Mouse (Mus musculus): ENCODE data around the gene Bbs7. TPM values are rescaled to one million over a fixed set of nuclear protein-coding genes. Genes with fewer than 3 reads are reported as not detected.
A peak's percentile ranks its signal among the peaks of the same experiment; 100 is the strongest.
"Not testable (repeated sequence)": the region's sequence is repeated elsewhere in the genome, so short reads cannot be mapped to it uniquely, and the experiment has no call there.

Gene Bbs7
- 9.5 and 10.3 TPM in 2 replicates for polyA plus RNA-seq (2015; fragmentation: Nextera tagmentation; extraction: Ambion mirVana)

DNA sequence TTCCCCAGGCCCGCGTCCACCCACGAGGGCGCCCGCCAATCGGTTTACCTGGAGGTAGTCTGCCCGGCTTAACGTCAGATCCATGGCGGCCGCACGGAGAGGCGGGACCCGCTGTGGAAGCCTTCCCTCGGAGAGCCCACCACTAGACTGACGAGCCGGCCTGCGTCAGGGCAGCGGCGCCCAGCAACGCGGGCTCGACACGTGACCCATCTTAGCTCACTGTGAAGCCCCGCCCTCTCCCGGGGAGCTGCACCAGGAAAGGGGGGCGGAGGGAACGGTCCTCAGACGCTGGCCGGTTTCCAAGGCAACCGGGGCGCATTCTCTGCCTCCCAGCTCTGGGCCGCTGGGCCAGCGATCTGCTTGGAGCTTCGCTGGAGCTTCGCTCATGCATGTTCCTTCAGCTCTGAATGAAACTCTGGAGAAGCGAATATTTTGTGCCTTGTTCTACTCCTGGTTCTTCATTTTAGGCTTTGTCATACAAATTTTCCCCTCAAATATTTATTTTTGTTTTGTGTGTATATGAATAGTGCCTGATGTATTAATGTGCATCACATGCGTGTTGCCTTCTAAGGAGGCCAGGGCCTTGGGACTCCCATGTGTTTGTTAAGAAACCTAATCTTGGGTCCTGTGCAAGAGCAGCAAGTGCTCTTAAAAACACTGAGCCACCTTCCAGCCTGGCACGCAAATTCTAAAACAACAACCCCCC is at the start of gene Bbs7:
Gene Bbs7, minus strand, starts transcription at position 276 of the 706 bp plus-strand sequence.
- Histone ChIP-seq H3K27me3 (replicated peaks; ENCODE audit: control insufficient read depth, insufficient read depth, low read length) (no peaks in the 10 kb centered on the region), H3K4me2 (ENCODE audit: low read depth, low read length) (peak within 1 kb of the TSS; percentile 78), H3K36me3 (ENCODE audit: control insufficient read depth, insufficient read depth, low read length) (no peaks in the 10 kb centered on the region), H3K27ac (ENCODE audit: low read length) (0 out of 2 replicates have a peak within 1 kb of the TSS, but pooled peaks have one; percentile 40), H3K4me1 (ENCODE audit: control insufficient read depth, insufficient read depth, low read length) (peaks cover 2% of the 10 kb centered on the region; the same call in 1 of the 2 replicates), H3K4me3 (ENCODE audit: low read length) (peak within 1 kb of the TSS; percentile 68), H3K9ac (ENCODE audit: low read depth, low read length) (peak within 1 kb of the TSS; percentile 78), H3K9me3 (ENCODE audit: control insufficient read depth, low read length) (no peaks in the 10 kb centered on the region)
- ATAC-seq, result peak; percentile 99
- 4% methylated on average over 37 of the region's 38 CpGs for WGBS

DNA sequence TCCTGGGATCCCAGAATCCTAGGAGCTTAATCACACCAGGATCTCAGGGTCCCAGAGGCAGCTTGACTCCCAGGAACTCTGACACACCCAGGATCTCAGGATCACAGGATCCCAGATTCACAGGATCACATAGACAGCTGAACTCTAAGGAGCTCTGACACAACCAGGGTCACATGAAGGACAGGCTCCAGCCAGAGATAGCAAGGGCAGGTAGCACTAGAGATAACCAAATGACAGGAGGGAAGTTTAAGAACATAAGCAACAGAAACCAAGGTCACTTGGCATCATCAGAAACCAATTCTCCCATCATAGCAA is 31.9 kb upstream of the Bbs7 start:
- not testable (repeated sequence) for H3K27me3 ChIP-seq (replicated peaks; ENCODE audit: control insufficient read depth, insufficient read depth, low read length); H3K4me2 ChIP-seq (ENCODE audit: low read depth, low read length); H3K4me3 ChIP-seq (ENCODE audit: low read length); H3K9me3 ChIP-seq (ENCODE audit: control insufficient read depth, low read length); H3K4me1 ChIP-seq (ENCODE audit: control insufficient read depth, insufficient read depth, low read length); H3K36me3 ChIP-seq (ENCODE audit: control insufficient read depth, insufficient read depth, low read length); H3K9ac ChIP-seq (ENCODE audit: low read depth, low read length)
- peak; percentile 58 for ATAC-seq
- H3K27ac ChIP-seq (ENCODE audit: low read length), result peak overlapping the region; percentile 24; the same call in 1 of the 2 replicates

DNA sequence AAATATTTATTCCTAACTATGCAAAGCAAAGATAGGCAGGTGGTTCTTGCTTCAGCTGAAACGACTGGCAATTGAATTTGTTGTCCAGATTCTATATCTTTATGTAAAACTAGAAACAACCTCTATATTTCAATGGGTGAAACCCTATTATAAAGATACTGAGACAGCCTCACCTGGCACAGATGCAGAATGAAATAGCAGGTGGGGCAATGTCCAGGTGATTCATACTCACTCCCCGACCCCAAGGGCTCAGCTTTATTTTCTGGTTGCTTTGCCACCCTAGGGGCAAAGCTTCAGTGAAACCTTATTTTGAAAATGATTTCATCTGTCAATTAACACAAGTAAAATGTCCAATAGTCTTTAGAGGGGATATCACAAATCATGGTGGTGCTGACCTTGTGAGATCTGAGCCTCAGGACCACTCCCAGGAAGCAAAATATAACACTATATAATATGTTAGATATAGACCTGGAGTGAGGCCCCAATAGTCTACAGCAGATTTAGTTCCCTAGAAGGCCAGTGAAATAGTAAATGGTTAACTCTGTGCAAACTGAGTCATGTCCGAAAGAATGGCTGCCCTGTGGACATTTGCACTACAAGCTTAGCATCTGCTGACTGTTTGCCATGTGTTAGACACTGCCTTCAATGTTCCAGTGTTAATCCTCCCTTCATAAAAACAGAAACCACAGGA is 31.4 kb upstream of the Bbs7 start:
- H3K4me2 ChIP-seq (ENCODE audit: low read depth, low read length), result no peak overlapping the region
- peak overlapping the region; percentile 54 for H3K27ac ChIP-seq (ENCODE audit: low read length)
- no peaks in the 10 kb centered on the region for H3K36me3 ChIP-seq (ENCODE audit: control insufficient read depth, insufficient read depth, low read length)
- H3K4me1 ChIP-seq (ENCODE audit: control insufficient read depth, insufficient read depth, low read length), result no peaks in the 10 kb centered on the region
- H3K27me3 ChIP-seq (replicated peaks; ENCODE audit: control insufficient read depth, insufficient read depth, low read length), result no peaks in the 10 kb centered on the region
- H3K4me3 ChIP-seq (ENCODE audit: low read length), result no peak overlapping the region
- H3K9me3 ChIP-seq (ENCODE audit: control insufficient read depth, low read length), result no peaks in the 10 kb centered on the region
- ATAC-seq, result peak; percentile 93
- H3K9ac ChIP-seq (ENCODE audit: low read depth, low read length), result no peak overlapping the region
- 53% methylated on average over 3 of the region's 3 CpGs for WGBS

GRCm38 (mm10) chr3:36643354-36643753 is 30.1 kb upstream of the Bbs7 start:
- no peak overlapping the region for H3K4me3 ChIP-seq (ENCODE audit: low read length)
- WGBS, result 81% methylated on average over 3 of the region's 3 CpGs
- H3K27me3 ChIP-seq (replicated peaks; ENCODE audit: control insufficient read depth, insufficient read depth, low read length), result no peaks in the 10 kb centered on the region
- no peak for ATAC-seq
- no peaks in the 10 kb centered on the region for H3K36me3 ChIP-seq (ENCODE audit: control insufficient read depth, insufficient read depth, low read length)
- H3K27ac ChIP-seq (ENCODE audit: low read length), result no peak overlapping the region
- H3K9ac ChIP-seq (ENCODE audit: low read depth, low read length), result no peak overlapping the region
- no peak overlapping the region for H3K4me2 ChIP-seq (ENCODE audit: low read depth, low read length)
- no peaks in the 10 kb centered on the region for H3K9me3 ChIP-seq (ENCODE audit: control insufficient read depth, low read length)
- H3K4me1 ChIP-seq (ENCODE audit: control insufficient read depth, insufficient read depth, low read length), result no peaks in the 10 kb centered on the region

- Histone ChIP-seq H3K27ac (ENCODE audit: low read length) (no peak overlapping the region), H3K9me3 (ENCODE audit: control insufficient read depth, low read length) (no peaks in the 10 kb centered on the region), H3K9ac (ENCODE audit: low read depth, low read length) (no peak overlapping the region), H3K4me1 (ENCODE audit: control insufficient read depth, insufficient read depth, low read length) (no peaks in the 10 kb centered on the region), H3K4me3 (ENCODE audit: low read length) (no peak overlapping the region), H3K4me2 (ENCODE audit: low read depth, low read length) (no peak overlapping the region), H3K27me3 (replicated peaks; ENCODE audit: control insufficient read depth, insufficient read depth, low read length) (no peaks in the 10 kb centered on the region), H3K36me3 (ENCODE audit: control insufficient read depth, insufficient read depth, low read length) (no peaks in the 10 kb centered on the region)
- ATAC-seq, result no peak
- 73% methylated on average over 13 of the region's 13 CpGs for WGBS
These were observed 29.5 kb upstream of the Bbs7 start for GRCm38 (mm10) chr3:36642736-36643135.

DNA sequence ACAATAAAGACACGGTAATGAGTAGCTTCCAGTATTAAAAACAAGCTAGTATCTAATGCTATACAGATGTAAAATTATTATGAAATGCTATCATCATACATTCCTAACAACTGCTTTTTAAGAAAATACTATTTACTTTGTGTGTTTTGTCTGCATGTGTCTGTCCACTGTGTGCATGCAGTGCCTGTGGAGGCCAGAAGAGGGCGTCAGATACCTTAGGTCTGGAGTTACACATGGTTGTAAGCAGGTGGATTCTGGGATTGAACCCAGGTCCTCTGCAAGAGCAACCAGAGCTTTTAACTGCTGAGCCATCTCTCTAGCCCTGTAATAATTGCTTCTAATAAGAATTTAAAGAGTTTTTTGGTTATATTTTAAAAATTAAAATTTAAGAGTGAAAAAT is 27.5 kb upstream of the Bbs7 start:
- ATAC-seq, result no peak
- 61% methylated on average over 2 of the region's 2 CpGs for WGBS
- no peaks in the 10 kb centered on the region for H3K9me3 ChIP-seq (ENCODE audit: control insufficient read depth, low read length)

GRCm38 (mm10) chr3:36635449-36635848 is 22.2 kb upstream of the Bbs7 start:
- Histone ChIP-seq H3K4me1 (ENCODE audit: control insufficient read depth, insufficient read depth, low read length) (no peaks in the 10 kb centered on the region), H3K36me3 (ENCODE audit: control insufficient read depth, insufficient read depth, low read length) (no peaks in the 10 kb centered on the region), H3K27ac (ENCODE audit: low read length) (no peak overlapping the region), H3K4me2 (ENCODE audit: low read depth, low read length) (no peak overlapping the region), H3K27me3 (replicated peaks; ENCODE audit: control insufficient read depth, insufficient read depth, low read length) (no peaks in the 10 kb centered on the region), H3K9ac (ENCODE audit: low read depth, low read length) (no peak overlapping the region), H3K9me3 (ENCODE audit: control insufficient read depth, low read length) (no peaks in the 10 kb centered on the region), H3K4me3 (ENCODE audit: low read length) (no peak overlapping the region)
- ATAC-seq, result no peak
- WGBS, result 19% methylated on average over 4 of the region's 4 CpGs

More for the DNA sequence above, 27.5 kb upstream of the Bbs7 start:
- Histone ChIP-seq H3K4me2 (ENCODE audit: low read depth, low read length) (no peak overlapping the region), H3K9ac (ENCODE audit: low read depth, low read length) (no peak overlapping the region), H3K4me3 (ENCODE audit: low read length) (no peak overlapping the region), H3K36me3 (ENCODE audit: control insufficient read depth, insufficient read depth, low read length) (no peaks in the 10 kb centered on the region), H3K27ac (ENCODE audit: low read length) (no peak overlapping the region), H3K4me1 (ENCODE audit: control insufficient read depth, insufficient read depth, low read length) (no peaks in the 10 kb centered on the region), H3K27me3 (replicated peaks; ENCODE audit: control insufficient read depth, insufficient read depth, low read length) (no peaks in the 10 kb centered on the region)

GRCm38 (mm10) chr3:36626803-36627202 is 13.5 kb upstream of the Bbs7 start:
- no peak overlapping the region for H3K4me3 ChIP-seq (ENCODE audit: low read length)
- WGBS, result 75% methylated on average over 2 of the region's 2 CpGs
- no peaks in the 10 kb centered on the region for H3K27me3 ChIP-seq (replicated peaks; ENCODE audit: control insufficient read depth, insufficient read depth, low read length)
- no peak overlapping the region for H3K4me2 ChIP-seq (ENCODE audit: low read depth, low read length)
- H3K27ac ChIP-seq (ENCODE audit: low read length), result no peak overlapping the region
- no peak for ATAC-seq
- H3K4me1 ChIP-seq (ENCODE audit: control insufficient read depth, insufficient read depth, low read length), result no peaks in the 10 kb centered on the region
- no peak overlapping the region for H3K9ac ChIP-seq (ENCODE audit: low read depth, low read length)
- no peaks in the 10 kb centered on the region for H3K9me3 ChIP-seq (ENCODE audit: control insufficient read depth, low read length)
- H3K36me3 ChIP-seq (ENCODE audit: control insufficient read depth, insufficient read depth, low read length), result no peaks in the 10 kb centered on the region

DNA sequence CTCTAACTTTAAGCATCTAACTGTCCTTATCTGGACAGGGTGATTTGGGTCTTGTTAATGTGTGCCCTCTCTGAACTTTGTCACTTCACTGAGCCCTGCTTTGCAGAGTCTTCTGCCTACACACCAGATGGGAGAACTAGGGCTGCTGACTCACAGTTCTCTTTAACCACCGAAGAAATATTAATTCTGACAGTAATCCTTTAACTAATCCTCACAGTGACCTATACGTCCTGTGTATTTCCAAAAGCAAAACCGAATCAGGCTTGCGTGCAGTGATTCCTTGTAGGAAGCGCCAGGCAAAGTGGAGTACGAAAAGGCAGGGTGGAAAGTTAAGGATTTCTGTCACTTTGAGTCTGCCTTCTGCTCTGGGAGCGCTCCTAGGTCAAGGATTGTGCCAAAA is 4.9 kb upstream of the Bbs7 start:
- H3K27me3 ChIP-seq (replicated peaks; ENCODE audit: control insufficient read depth, insufficient read depth, low read length), result no peaks in the 10 kb centered on the region
- no peak for ATAC-seq
- no peaks in the 10 kb centered on the region for H3K9me3 ChIP-seq (ENCODE audit: control insufficient read depth, low read length)
- no peak overlapping the region for H3K4me3 ChIP-seq (ENCODE audit: low read length)
- peaks cover 2% of the 10 kb centered on the region; the same call in 1 of the 2 replicates for H3K4me1 ChIP-seq (ENCODE audit: control insufficient read depth, insufficient read depth, low read length)
- no peaks in the 10 kb centered on the region for H3K36me3 ChIP-seq (ENCODE audit: control insufficient read depth, insufficient read depth, low read length)
- no peak overlapping the region for H3K27ac ChIP-seq (ENCODE audit: low read length)
- H3K9ac ChIP-seq (ENCODE audit: low read depth, low read length), result no peak overlapping the region
- H3K4me2 ChIP-seq (ENCODE audit: low read depth, low read length), result no peak overlapping the region
- 67% methylated on average over 7 of the region's 7 CpGs for WGBS
